Mouse (Mus musculus) v-Abl transformed pro-B cells (cell line): ENCODE measurements around the gene Ccdc187.

Experiments used
- in situ Hi-C, 2 experiments: fragments of 400-800 bp; cut with MboI; formaldehyde crosslinking; loops; one replicate each; pipeline ENCODE4 v1.15.1; 2025; ENCODE audit not compliant: unreplicated experiment in 2 of 2

Gene Ccdc187

DNA sequence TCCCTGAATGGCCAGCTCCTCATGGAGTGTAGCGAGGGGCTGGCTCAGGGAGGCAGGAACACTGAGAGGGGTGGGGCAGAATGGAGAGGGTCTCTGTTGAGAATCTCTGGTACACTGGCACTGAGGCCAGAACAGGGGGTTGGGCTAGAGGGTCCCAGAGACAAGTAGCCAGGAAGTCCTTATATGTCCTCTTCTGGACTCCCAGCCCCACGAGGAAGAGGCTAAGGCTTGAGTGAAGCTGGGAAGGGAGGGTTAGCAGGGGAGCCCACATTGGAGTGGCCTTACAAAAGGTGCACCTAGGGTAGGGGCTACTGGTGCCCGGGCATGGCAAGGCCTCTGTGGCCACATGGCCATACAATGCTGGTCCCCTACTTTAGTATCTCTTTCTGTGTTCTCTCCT lies 23.0 kb upstream of the Ccdc187 start:
- in situ Hi-C loops, result loop anchor here (10.0 to 25.0 kb wide), 2 partner anchors 127 to 595 kb away; partner anchors contain the start of genes Sec16a (in 2 of the 2), Med22 (in 1 of the 2), Rpl7a (in 1 of the 2) and Surf1 (in 1 of the 2)

DNA sequence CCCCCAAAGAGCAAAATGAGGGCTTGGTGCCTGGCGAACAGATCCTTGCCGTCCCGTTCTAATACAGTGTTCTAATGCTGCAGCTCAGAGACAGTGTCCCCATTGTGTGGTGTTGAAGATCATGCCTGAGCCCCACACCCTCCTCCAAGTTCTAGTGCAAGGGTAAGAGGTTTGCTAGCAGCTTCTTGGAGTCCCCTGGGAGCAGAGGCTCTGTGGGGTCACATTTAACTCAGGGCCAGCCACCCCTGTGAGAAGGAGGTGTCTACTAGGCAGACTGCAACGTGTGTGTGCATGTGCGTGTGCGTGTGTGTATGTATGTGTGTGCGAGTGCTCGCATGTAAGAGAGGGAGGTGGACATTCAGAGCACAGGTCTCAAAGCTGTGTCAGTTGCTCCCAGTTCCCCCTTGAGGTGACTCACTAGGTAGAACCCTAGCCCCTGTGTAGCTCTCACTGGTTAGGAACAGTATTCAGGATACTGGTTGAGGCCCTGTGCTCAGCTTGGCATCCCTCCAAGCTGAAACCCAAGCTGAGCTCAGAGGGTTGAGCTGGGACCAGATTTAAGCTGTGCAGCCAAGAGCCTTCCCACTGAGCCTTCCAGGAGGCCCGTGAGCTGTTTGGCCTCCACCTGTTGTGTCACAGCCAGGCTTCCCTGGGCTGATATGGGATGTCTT lies 22.4 kb upstream of the Ccdc187 start:
- in situ Hi-C loops, result loop anchor here (10.0 to 25.0 kb wide), 2 partner anchors 128 to 596 kb away; partner anchors contain the start of genes Sec16a (in 2 of the 2), Med22 (in 1 of the 2), Rpl7a (in 1 of the 2) and Surf1 (in 1 of the 2)

DNA sequence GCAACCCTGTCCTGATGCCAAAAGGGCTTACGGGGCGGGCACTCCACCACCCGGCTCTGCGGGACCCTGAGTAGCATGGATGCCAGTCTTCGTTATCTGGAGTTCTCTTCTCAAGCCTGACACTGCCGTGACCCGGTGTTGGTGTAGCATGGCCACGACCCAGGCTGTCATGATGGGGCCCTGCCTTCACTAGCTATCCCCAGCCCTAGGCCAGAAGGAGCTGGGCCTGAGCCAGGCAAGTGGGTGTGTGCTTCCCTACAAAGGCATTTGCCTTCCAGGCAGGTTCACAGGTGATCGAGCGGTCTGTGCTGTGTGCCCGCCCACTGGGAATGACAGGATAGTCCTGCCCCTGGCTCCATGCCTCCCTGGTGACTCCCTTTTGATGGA lies 21.6 kb upstream of the Ccdc187 start:
- in situ Hi-C loops, result loop anchor here (10.0 to 25.0 kb wide), 2 partner anchors 129 to 596 kb away; partner anchors contain the start of genes Sec16a (in 2 of the 2), Med22 (in 1 of the 2), Rpl7a (in 1 of the 2) and Surf1 (in 1 of the 2)

DNA sequence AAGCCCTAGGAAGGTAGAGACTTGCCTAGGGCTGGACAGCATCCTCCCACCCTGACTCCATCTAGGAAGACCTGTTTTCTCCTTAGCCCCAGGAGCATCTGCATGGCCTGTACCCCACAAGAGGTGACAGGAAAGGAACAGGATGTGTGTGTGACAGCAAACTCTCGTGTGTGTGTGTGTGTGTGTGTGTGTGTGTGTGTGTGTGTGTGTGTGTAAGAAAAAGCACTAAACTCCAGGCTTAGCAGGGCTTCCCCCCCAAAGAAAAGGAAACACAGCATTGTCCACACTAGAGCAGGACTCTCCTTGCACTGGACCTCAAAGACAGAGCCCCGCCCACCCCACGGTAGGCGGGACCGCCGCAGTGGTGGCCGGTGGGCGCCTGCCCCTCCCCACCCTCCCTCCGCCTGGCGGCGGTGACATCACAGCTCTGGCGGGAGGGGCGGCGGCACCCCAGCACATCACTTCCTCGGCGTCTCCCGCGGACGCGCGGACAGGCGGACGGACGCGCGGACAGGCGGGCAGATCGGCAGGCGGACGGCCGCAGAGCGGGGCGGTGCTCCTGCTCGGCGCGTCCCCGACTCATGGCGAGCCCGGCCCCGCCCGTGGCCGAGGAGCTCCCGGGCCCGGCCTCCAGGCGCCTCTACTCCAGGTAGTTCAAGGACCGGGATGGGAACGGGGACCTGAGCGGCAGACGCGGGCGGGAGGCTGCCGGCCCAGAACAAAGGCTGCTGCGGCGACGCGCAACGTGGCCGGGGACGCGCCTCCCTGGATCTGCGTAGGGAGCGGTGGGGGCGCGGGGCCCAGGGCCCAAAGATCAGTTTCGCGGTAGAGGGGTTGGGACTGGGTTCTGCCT lies 20.9 kb upstream of the Ccdc187 start, which contains the start of gene Gpsm1:
Gene Gpsm1 (plus strand): TSS at position 444 of the 853 bp plus-strand sequence.
- in situ Hi-C loops, result loop anchor here (10.0 to 25.0 kb wide), 2 partner anchors 130 to 597 kb away; partner anchors contain the start of genes Sec16a (in 2 of the 2), Med22 (in 1 of the 2), Rpl7a (in 1 of the 2) and Surf1 (in 1 of the 2)

GRCm38 (mm10) chr2:26314281-26315071 lies 20.1 kb upstream of the Ccdc187 start:
- in situ Hi-C loops, result loop anchor here (10.0 to 25.0 kb wide), 2 partner anchors 130 to 598 kb away; partner anchors contain the start of genes Sec16a (in 2 of the 2), Med22 (in 1 of the 2), Rpl7a (in 1 of the 2) and Surf1 (in 1 of the 2)

DNA sequence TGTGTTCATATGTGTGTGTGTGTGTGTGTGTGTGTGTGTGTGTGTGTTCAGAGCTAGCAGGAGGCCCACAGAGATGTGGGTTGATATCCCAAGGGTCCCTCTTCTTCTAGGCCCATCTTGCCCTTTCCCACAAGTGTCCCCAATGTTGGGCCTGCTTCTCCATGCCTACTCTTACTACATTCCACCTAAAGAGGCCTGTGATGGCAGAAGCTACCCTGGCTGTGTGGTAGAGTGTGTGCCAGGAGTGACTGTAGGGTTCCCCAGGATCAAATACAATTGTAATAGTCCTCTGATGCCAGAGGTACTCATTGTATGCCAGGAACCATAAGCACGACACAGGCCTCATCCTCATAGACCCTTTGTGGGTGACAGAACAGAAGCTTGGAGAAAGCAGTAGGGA lies 19.0 kb upstream of the Ccdc187 start:
- in situ Hi-C loops, result loop anchor here (10.0 to 25.0 kb wide), 2 partner anchors 131 to 599 kb away; partner anchors contain the start of genes Sec16a (in 2 of the 2), Med22 (in 1 of the 2), Rpl7a (in 1 of the 2) and Surf1 (in 1 of the 2)

- in situ Hi-C loops, result loop anchor here (10.0 to 25.0 kb wide), 2 partner anchors 132 to 599 kb away; partner anchors contain the start of genes Sec16a (in 2 of the 2), Med22 (in 1 of the 2), Rpl7a (in 1 of the 2) and Surf1 (in 1 of the 2)
Observed at GRCm38 (mm10) chr2:26312812-26313211, 18.5 kb upstream of the Ccdc187 start.

DNA sequence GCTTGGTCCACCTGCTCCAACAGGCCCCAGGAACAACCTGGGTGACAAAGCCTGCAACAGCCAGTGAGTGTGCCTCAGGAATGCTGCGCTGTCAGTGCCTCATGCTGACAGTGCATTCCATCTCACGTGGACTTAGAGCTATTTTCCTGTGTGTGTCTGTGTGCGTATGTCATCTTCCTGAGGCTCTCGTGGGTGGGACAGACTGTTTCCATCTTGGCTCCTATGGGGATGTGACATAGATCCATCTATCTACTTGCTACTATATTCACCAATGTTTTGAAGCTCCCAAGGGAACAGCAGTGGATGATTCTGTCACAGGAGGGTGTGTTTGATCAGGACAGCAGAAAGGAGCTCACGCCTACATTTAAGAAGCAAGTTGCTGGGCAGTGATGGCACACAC lies 17.6 kb upstream of the Ccdc187 start:
- in situ Hi-C loops, result loop anchor here (10.0 to 25.0 kb wide), 2 partner anchors 133 to 600 kb away; partner anchors contain the start of genes Sec16a (in 2 of the 2), Med22 (in 1 of the 2), Rpl7a (in 1 of the 2) and Surf1 (in 1 of the 2)

DNA sequence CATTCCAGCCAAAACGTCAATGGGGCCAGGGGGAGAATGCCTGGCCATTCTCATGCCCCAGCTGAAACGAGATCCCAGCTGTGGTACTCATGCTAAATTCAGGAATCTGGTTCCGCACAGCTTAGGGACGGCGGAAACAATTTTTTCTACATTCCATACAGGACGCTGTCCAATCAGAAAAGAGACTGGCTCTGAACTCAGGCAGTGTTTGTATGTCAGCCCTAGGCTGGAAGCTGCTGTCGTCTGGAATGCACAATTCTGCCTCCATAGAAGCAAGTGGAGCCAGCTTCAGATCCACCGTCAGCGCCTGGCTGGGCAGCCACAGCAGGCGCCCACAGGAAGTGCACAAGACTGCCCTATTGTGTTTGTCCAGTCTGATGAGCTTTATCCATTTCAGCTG lies 15.4 kb upstream of the Ccdc187 start:
- in situ Hi-C loops, result loop anchor here (10.0 to 25.0 kb wide), 3 partner anchors 135 to 603 kb away; partner anchors contain the start of genes Sec16a (in 2 of the 2), Med22 (in 1 of the 2), Rpl7a (in 1 of the 2) and Surf1 (in 1 of the 2)

DNA sequence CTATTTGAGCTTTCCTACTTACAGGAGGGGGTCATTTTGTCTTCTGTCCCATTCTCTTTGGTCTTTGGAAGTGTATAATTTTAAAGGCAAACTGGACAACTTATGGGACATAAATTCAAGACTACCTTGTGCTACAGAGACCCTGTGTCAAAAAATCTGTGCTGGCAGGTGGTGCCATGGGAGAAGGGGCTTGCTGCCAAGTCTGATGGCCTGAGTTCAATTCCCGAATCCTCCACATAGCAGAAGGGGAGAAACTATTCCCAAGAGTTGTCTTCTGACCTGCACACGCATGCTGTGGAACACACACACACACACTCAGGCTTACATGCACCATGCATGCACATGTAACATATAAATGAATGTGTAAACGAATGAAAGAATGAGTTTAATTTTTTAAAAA lies 12.3 kb upstream of the Ccdc187 start:
- in situ Hi-C loops, result loop anchor here (10.0 to 25.0 kb wide), 2 partner anchors 258 to 606 kb away; partner anchors contain the start of genes Med22 (in 1 of the 2), Rpl7a (in 1 of the 2), Surf1 (in 1 of the 2) and Surf2 (in 1 of the 2)

- in situ Hi-C loops, result loop anchor here (10.0 to 25.0 kb wide), 2 partner anchors 259 to 607 kb away; partner anchors contain the start of genes Med22 (in 1 of the 2), Rpl7a (in 1 of the 2), Surf1 (in 1 of the 2) and Surf2 (in 1 of the 2)
Observed at GRCm38 (mm10) chr2:26305555-26305954, 11.2 kb upstream of the Ccdc187 start.

- in situ Hi-C loops, result loop anchor here (5.0 to 25.0 kb wide), 4 partner anchors 48 to 608 kb away; partner anchors contain the start of genes Dnlz (in 1 of the 2), Med22 (in 1 of the 2), Rpl7a (in 1 of the 2) and Surf1 (in 1 of the 2)
Observed at GRCm38 (mm10) chr2:26304711-26305110, 10.4 kb upstream of the Ccdc187 start.

- in situ Hi-C loops, result loop anchor here (5.0 to 25.0 kb wide), 4 partner anchors 50 to 610 kb away; partner anchors contain the start of genes Dnlz (in 1 of the 2), Med22 (in 1 of the 2), Rpl7a (in 1 of the 2) and Surf1 (in 1 of the 2)
Observed at GRCm38 (mm10) chr2:26302005-26302503, 7.7 kb upstream of the Ccdc187 start.

- in situ Hi-C loops, result loop anchor here (5.0 to 25.0 kb wide), 4 partner anchors 52 to 612 kb away; partner anchors contain the start of genes Dnlz (in 1 of the 2), Med22 (in 1 of the 2), Rpl7a (in 1 of the 2) and Surf1 (in 1 of the 2)
Observed at GRCm38 (mm10) chr2:26300808-26301174, 6.4 kb upstream of the Ccdc187 start.

GRCm38 (mm10) chr2:26300161-26300807 lies 5.9 kb upstream of the Ccdc187 start:
- in situ Hi-C loops, result loop anchor here (5.0 to 25.0 kb wide), 4 partner anchors 52 to 612 kb away; partner anchors contain the start of genes Dnlz (in 1 of the 2), Med22 (in 1 of the 2), Rpl7a (in 1 of the 2) and Surf1 (in 1 of the 2)

DNA sequence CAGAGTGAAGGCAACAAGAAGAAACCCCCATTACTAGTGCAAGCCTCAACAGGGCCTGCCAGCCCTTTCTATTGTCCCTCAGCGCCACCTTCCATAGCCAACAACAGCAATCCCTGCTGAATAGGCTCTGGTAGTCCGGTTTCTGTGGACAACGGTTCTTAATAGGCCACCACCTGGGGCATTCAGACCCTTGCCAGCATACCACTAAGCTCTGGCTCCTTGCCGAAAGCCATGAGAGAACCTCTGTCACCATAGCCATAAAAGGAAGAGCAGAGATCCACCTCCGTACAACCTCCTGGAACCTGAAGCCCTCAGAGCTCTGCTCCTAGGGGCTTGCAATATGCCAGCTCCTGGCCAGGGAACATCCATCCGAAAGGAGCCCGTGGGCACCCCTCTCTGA lies 5.0 kb upstream of the Ccdc187 start:
- in situ Hi-C loops, result no loop called here

- in situ Hi-C loops, result no loop called here
Observed at GRCm38 (mm10) chr2:26298856-26299230, 4.5 kb upstream of the Ccdc187 start.
